Comparison of ENCODE assay signal across 15 mouse cellular contexts in genomic region chr13:115050660-115051559, GRCm38 (mm10). TPM values are rescaled to one million over a fixed set of nuclear protein-coding genes. Genes with fewer than 3 reads are reported as not detected.
A peak's percentile ranks its signal among the peaks of the same experiment; 100 is the strongest.
DNase-seq lines count a peak whose midpoint lies in the region; ATAC-seq and TF ChIP-seq lines count a peak whose summit lies in the region.
"Had no signal": no experiment of that assay in that cellular context is flagged by ENCODE, and none has a peak within 500 bp of the region (broad histone marks: within the 10 kb centered on the region; RNA-seq: fewer than 3 reads in every experiment).

No protein-coding gene starts in this region.

- H3K27ac ChIP-seq in forebrain, embryonic 14.5 days (ENCODE audit: low read depth, low read length): peak overlapping the region; percentile 21; the same call in 1 of the 2 replicates
- H3K27ac ChIP-seq in forebrain, embryonic 10.5 days: no peak overlapping the region
- H3K27ac ChIP-seq in kidney, embryonic 16.5 days (ENCODE audit: low read length): no peak overlapping the region
- H3K27ac ChIP-seq: liver, embryonic 13.5 days; midbrain, embryonic 10.5 days had no signal

- ATAC-seq in forebrain, embryonic 14.5 days: peak; percentile 85; the same call in 1 of the 2 replicates
- ATAC-seq in kidney, embryonic 16.5 days (ENCODE audit: low FRiP score, low TSS enrichment): 0 out of 2 replicates have a peak, but pooled peaks have one; percentile 49

- no peaks in the 10 kb centered on the region for H3K36me3 ChIP-seq in forebrain, embryonic 14.5 days (ENCODE audit: control insufficient read depth, insufficient read depth, low read length)
- no peaks in the 10 kb centered on the region for H3K36me3 ChIP-seq in forebrain, embryonic 10.5 days (replicated peaks)
- H3K36me3 ChIP-seq in kidney, embryonic 16.5 days (ENCODE audit: insufficient read depth, low read length): no peaks in the 10 kb centered on the region
- H3K36me3 ChIP-seq: liver, embryonic 13.5 days; midbrain, embryonic 10.5 days had no signal

- H3K4me3 ChIP-seq in forebrain, embryonic 14.5 days (ENCODE audit: low read depth, low read length): no peak overlapping the region
- H3K4me3 ChIP-seq in forebrain, embryonic 10.5 days: no peak overlapping the region
- H3K4me3 ChIP-seq in kidney, embryonic 16.5 days (ENCODE audit: low read length): no peak overlapping the region
- H3K4me3 ChIP-seq: liver, embryonic 13.5 days; midbrain, embryonic 10.5 days had no signal

- peak; percentile 73 for DNase-seq in forebrain, embryonic 14.5 days (ENCODE audit: low spot score)
- DNase-seq in forebrain, embryonic 10.5 days (ENCODE audit: extremely low spot score, low spot score): no peak
- DNase-seq in kidney, adult 8-10 months: no peak
- peak; percentile 80 for DNase-seq in brain, embryonic 14.5 days (ENCODE audit: low read depth)
- peak; percentile 64 for DNase-seq in lung, postnatal 10 days
- DNase-seq in adrenal gland, postnatal 4 days (ENCODE audit: low spot score in 2 of 2): no peak
- DNase-seq in adrenal gland, adult 8-10 months: no peak
- DNase-seq: adrenal gland, postnatal 14 days; cerebellum, adult 11-12 months; gastrocnemius, postnatal 14 days; kidney, adult 11 months; liver, embryonic 13.5 days; thymus, postnatal 14 days had no signal

- H3K9ac ChIP-seq in forebrain, embryonic 14.5 days (ENCODE audit: low read length): no peak overlapping the region
- no peak overlapping the region for H3K9ac ChIP-seq in kidney, embryonic 16.5 days (replicated peaks; ENCODE audit: low read length)
- H3K9ac ChIP-seq: liver, embryonic 13.5 days had no signal

- no peaks in the 10 kb centered on the region for H3K4me1 ChIP-seq in forebrain, embryonic 14.5 days (ENCODE audit: control insufficient read depth, insufficient read depth, low read length)
- peaks cover 14% of the 10 kb centered on the region for H3K4me1 ChIP-seq in forebrain, embryonic 10.5 days
- peaks cover 22% of the 10 kb centered on the region for H3K4me1 ChIP-seq in kidney, embryonic 16.5 days (ENCODE audit: insufficient read depth, low read length)
- H3K4me1 ChIP-seq: liver, embryonic 13.5 days had no signal

- H3K9me3 ChIP-seq in forebrain, embryonic 14.5 days (replicated peaks; ENCODE audit: control insufficient read depth, low read length): no peaks in the 10 kb centered on the region
- H3K9me3 ChIP-seq in forebrain, embryonic 10.5 days: no peaks in the 10 kb centered on the region
- H3K9me3 ChIP-seq in kidney, embryonic 16.5 days (ENCODE audit: low read length): no peaks in the 10 kb centered on the region
- H3K9me3 ChIP-seq: liver, embryonic 13.5 days; midbrain, embryonic 10.5 days had no signal

- no peaks in the 10 kb centered on the region for H3K27me3 ChIP-seq in forebrain, embryonic 14.5 days (replicated peaks; ENCODE audit: control insufficient read depth, insufficient read depth, low read length)
- H3K27me3 ChIP-seq in forebrain, embryonic 10.5 days (ENCODE audit: poor library complexity, severe bottlenecking): no peaks in the 10 kb centered on the region
- H3K27me3 ChIP-seq in kidney, embryonic 16.5 days (ENCODE audit: insufficient read depth, low read length): no peaks in the 10 kb centered on the region
- H3K27me3 ChIP-seq: liver, embryonic 13.5 days had no signal

- 82% methylated on average over 13 of the region's 13 CpGs for whole genome bisulfite sequencing in forebrain, embryonic 14.5 days
- 89% methylated on average over 13 of the region's 13 CpGs for WGBS in forebrain, embryonic 10.5 days
- whole genome bisulfite sequencing in kidney, embryonic 16.5 days: 64% methylated on average over 13 of the region's 13 CpGs

- no peak for TF ChIP-seq POLR2A in brain, embryonic 14.5 days (IDR thresholded peaks at IDR 0.05; ENCODE audit: borderline replicate concordance, extremely low read depth, insufficient read depth, insufficient read length, poor library complexity, severe bottlenecking)

- H3K4me2 ChIP-seq in forebrain, embryonic 14.5 days (ENCODE audit: low read length): no peak overlapping the region
- H3K4me2 ChIP-seq in kidney, embryonic 16.5 days (replicated peaks; ENCODE audit: low read depth, low read length): no peak overlapping the region
- H3K4me2 ChIP-seq: liver, embryonic 13.5 days had no signal

- no peak for TF ChIP-seq CTCF in brain, embryonic 14.5 days (IDR thresholded peaks at IDR 0.05; ENCODE audit: borderline replicate concordance, extremely low read depth, insufficient read depth, insufficient read length)

RNA-seq across cellular contexts. Expression of gene Pelo, which starts 39.1 kb away (rescaled TPM):
- 5.6 and 5.9 TPM in 2 replicates for polyA plus RNA-seq in forebrain, embryonic 14.5 days (2014; fragmentation: Nextera tagmentation; extraction: Ambion mirVana)
- 5.1 and 6.4 TPM in 2 replicates for polyA plus RNA-seq in forebrain, embryonic 10.5 days (2016; fragmentation: Nextera tagmentation; extraction: Ambion mirVana)
- polyA plus RNA-seq in kidney, embryonic 16.5 days (2015; fragmentation: Nextera tagmentation; extraction: Ambion mirVana): 5.8 and 7.5 TPM in 2 replicates
- polyA plus RNA-seq in brain, embryonic 14.5 days (2012; rRNA removed): 30.2 and 33.7 TPM in 2 replicates
- 10 to 100 TPM; 26.7 to 28.7 TPM for total RNA-seq in adrenal gland, postnatal 4 days (2021)
- total RNA-seq in adrenal gland, adult 8-10 months (2022): 10 to 100 TPM; 23.6 to 29.1 (median 27.1) TPM

RNA-seq across cellular contexts. Expression of gene Gm49395, which starts 50.8 kb away (rescaled TPM):
- 4.0 and 4.9 TPM in 2 replicates for polyA plus RNA-seq in forebrain, embryonic 14.5 days (2014; fragmentation: Nextera tagmentation; extraction: Ambion mirVana)
- 1.7 and 2.0 TPM in 2 replicates for polyA plus RNA-seq in forebrain, embryonic 10.5 days (2016; fragmentation: Nextera tagmentation; extraction: Ambion mirVana)
- polyA plus RNA-seq in kidney, embryonic 16.5 days (2015; fragmentation: Nextera tagmentation; extraction: Ambion mirVana): 6.7 and 8.8 TPM in 2 replicates
- polyA plus RNA-seq in brain, embryonic 14.5 days (2012; rRNA removed): 0.92 and 1.1 TPM in 2 replicates
- 10 to 100 TPM in 1 of 2 experiments, 1 to 10 TPM in 1; 7.9 to 14.8 TPM for total RNA-seq in adrenal gland, postnatal 4 days (2021)
- total RNA-seq in adrenal gland, adult 8-10 months (2022): 1 to 10 TPM; 4.4 to 10.0 (median 8.7) TPM

RNA-seq across cellular contexts. Expression of gene Itga1, which starts 50.9 kb away (rescaled TPM):
- 5.8 and 6.6 TPM in 2 replicates for polyA plus RNA-seq in forebrain, embryonic 14.5 days (2014; fragmentation: Nextera tagmentation; extraction: Ambion mirVana)
- polyA plus RNA-seq in forebrain, embryonic 10.5 days (2016; fragmentation: Nextera tagmentation; extraction: Ambion mirVana): 2.5 and 3.8 TPM in 2 replicates
- 32.2 and 32.5 TPM in 2 replicates for polyA plus RNA-seq in kidney, embryonic 16.5 days (2015; fragmentation: Nextera tagmentation; extraction: Ambion mirVana)
- 2.0 and 3.8 TPM in 2 replicates for polyA plus RNA-seq in brain, embryonic 14.5 days (2012; rRNA removed)
- total RNA-seq in adrenal gland, postnatal 4 days (2021): 10 to 100 TPM; 25.9 to 32.9 TPM
- total RNA-seq in adrenal gland, adult 8-10 months (2022): 10 to 100 TPM; 20.6 to 36.0 (median 29.8) TPM

Comparison
In these comparisons a context has a peak if more than half of its experiments do, and no peak if none do; other contexts are left out.
1. DNase-seq: peak in forebrain, embryonic 14.5 days (single experiment), brain, embryonic 14.5 days (single experiment) and lung, postnatal 10 days (single experiment); none in forebrain, embryonic 10.5 days (single experiment), kidney, adult 8-10 months (0 of 2), adrenal gland, postnatal 4 days (0 of 2) and adrenal gland, adult 8-10 months (single experiment).